Mouse (Mus musculus) midbrain, embryonic 10.5 days (tissue): ENCODE results near the gene BC034090. TPM values are rescaled to one million over a fixed set of nuclear protein-coding genes. Genes with fewer than 3 reads are reported as not detected.

ENCODE experiments used
- DNase-seq: peaks from one replicate; pipeline ENCODE4 v3.0.0-alpha.2; 2017; ENCODE audit warnings: low spot score
- H3K27ac ChIP-seq: fragments of 300-500 bp; sonication (generic); replicated peaks from 2 replicates; pipeline ENCODE4 v1.5.1; 2016; ENCODE audit warnings: mild to moderate bottlenecking
- H3K27me3 ChIP-seq: fragments of 300-500 bp; sonication (generic); 2 replicates; pipeline ENCODE4 v1.6.1; 2016; ENCODE audit warnings: low read depth, mild to moderate bottlenecking; ENCODE audit not compliant: poor library complexity, severe bottlenecking
- H3K36me3 ChIP-seq: fragments of 300-500 bp; sonication (generic); 2 replicates; pipeline ENCODE4 v1.6.1; 2016; ENCODE audit warnings: mild to moderate bottlenecking, moderate library complexity
- H3K4me1 ChIP-seq: fragments of 300-500 bp; sonication (generic); 2 replicates; pipeline ENCODE4 v1.6.1; 2016
- H3K4me3 ChIP-seq: fragments of 300-500 bp; sonication (generic); 2 replicates; pipeline ENCODE4 v1.5.1; 2016; ENCODE audit warnings: mild to moderate bottlenecking, moderate library complexity
- H3K9me3 ChIP-seq: fragments of 300-500 bp; sonication (generic); replicated peaks from 2 replicates; pipeline ENCODE4 v1.6.1; 2016; ENCODE audit warnings: mild to moderate bottlenecking
- WGBS: fragments of 180-500 bp; shearing (Covaris S2); methylation state at CpG from one replicate; pipeline ENCODE4 v1.1.7; 2016; 5-methylcytosine and 5-hydroxymethylcytosine counted together
- polyA plus RNA-seq: library from polyadenylated mRNA; unstranded; fragments of >200 nt; fragmentation: Nextera tagmentation; extraction: Ambion mirVana; gene quantifications from 2 replicates; pipeline ENCODE4 v1.2.1, GENCODE M21; 2016

Gene BC034090
- polyA plus RNA-seq, 1 experiment from 2014 or later = 5.2 TPM

- H3K27me3 ChIP-seq = peaks cover 41% of the 10 kb centered on the region
- no peaks in the 10 kb centered on the region for H3K9me3 ChIP-seq
- no peak overlapping the region for H3K4me3 ChIP-seq
- peaks cover 21% of the 10 kb centered on the region for H3K36me3 ChIP-seq
- DNase-seq = no peak
- no peak overlapping the region for H3K27ac ChIP-seq
- H3K4me1 ChIP-seq = peaks cover 78% of the 10 kb centered on the region
- 88% methylated on average over 6 of the region's 6 CpGs for WGBS
These were observed 4.1 kb downstream of the BC034090 start for GRCm38 (mm10) chr1:155239962-155240717.

DNA sequence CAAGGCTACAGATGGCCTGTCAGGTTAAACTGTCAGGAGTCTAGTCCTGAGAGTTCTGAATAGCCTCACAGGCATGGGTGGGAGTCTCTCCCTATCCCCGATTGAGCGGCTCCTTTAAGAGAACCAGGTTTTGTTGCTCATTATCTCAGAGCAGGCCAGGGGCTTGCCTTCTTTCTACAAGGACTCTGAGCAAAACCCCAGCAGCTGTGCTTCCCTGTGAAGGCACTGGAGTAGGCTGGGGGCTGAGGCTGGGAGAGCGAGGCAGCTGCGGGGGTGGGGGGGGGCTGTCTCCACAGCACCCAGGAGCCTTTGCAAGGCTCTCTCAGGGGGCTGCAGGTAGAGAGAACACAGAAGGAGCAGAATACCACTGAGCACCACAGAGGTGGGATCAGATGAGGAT lies 5.1 kb downstream of the BC034090 start:
- Histone ChIP-seq H3K9me3 (no peaks in the 10 kb centered on the region), H3K27me3 (peaks cover 31% of the 10 kb centered on the region), H3K36me3 (peaks cover 21% of the 10 kb centered on the region), H3K4me3 (no peak overlapping the region), H3K27ac (peak overlapping the region; percentile 14; the same call in 1 of the 2 replicates), H3K4me1 (peaks cover 78% of the 10 kb centered on the region)
- DNase-seq = no peak
- 60% methylated on average over 4 of the region's 4 CpGs for WGBS

DNA sequence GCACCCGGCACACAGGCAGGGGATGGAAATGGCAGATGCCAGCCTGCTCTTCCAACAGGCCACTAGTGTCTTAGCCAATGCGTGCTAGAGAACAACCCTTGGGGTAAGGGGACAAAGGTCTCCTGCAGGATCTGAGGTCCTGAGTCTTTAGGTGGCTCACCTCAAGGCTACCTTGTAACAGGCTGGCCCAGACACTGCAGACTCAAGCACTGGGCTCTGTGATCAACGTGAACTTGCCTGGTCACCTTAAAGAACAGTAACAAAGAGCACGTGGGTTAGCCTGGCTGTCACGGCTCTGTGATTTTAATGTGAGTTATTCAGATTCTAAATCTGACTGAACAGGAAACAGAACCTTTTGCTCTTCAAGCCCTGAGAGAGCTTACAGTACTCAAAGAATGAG lies 6.1 kb downstream of the BC034090 start:
- Histone ChIP-seq H3K4me3 (no peak overlapping the region), H3K9me3 (no peaks in the 10 kb centered on the region), H3K36me3 (peaks cover 21% of the 10 kb centered on the region), H3K4me1 (peaks cover 79% of the 10 kb centered on the region), H3K27me3 (peaks cover 22% of the 10 kb centered on the region), H3K27ac (peak overlapping the region; percentile 86; the same call in 1 of the 2 replicates)
- DNase-seq = no peak
- 91% methylated on average over 5 of the region's 5 CpGs for WGBS

GRCm38 (mm10) chr1:155237390-155237789 lies 6.9 kb downstream of the BC034090 start:
- 71% methylated on average over 11 of the region's 11 CpGs for WGBS
- H3K4me1 ChIP-seq = peaks cover 85% of the 10 kb centered on the region
- no peak for DNase-seq
- H3K36me3 ChIP-seq = peaks cover 21% of the 10 kb centered on the region
- peaks cover 16% of the 10 kb centered on the region; the same call in 1 of the 2 replicates for H3K27me3 ChIP-seq
- peak overlapping the region; percentile 86 for H3K27ac ChIP-seq
- no peaks in the 10 kb centered on the region for H3K9me3 ChIP-seq
- H3K4me3 ChIP-seq = no peak overlapping the region

GRCm38 (mm10) chr1:155236306-155237024 lies 7.8 kb downstream of the BC034090 start:
- Histone ChIP-seq H3K4me1 (peaks cover 91% of the 10 kb centered on the region), H3K4me3 (no peak overlapping the region), H3K9me3 (no peaks in the 10 kb centered on the region), H3K36me3 (peaks cover 16% of the 10 kb centered on the region), H3K27me3 (0 out of 2 replicates have a peak, but pooled peaks cover 7% of the 10 kb centered on the region), H3K27ac (peak overlapping the region; percentile 86)
- DNase-seq = no peak
- WGBS = 53% methylated on average over 13 of the region's 13 CpGs

- no peak for DNase-seq
- peak overlapping the region; percentile 86 for H3K27ac ChIP-seq
- WGBS = 31% methylated on average over 2 of the region's 2 CpGs
These were observed 8.6 kb downstream of the BC034090 start for GRCm38 (mm10) chr1:155235641-155236040.

DNA sequence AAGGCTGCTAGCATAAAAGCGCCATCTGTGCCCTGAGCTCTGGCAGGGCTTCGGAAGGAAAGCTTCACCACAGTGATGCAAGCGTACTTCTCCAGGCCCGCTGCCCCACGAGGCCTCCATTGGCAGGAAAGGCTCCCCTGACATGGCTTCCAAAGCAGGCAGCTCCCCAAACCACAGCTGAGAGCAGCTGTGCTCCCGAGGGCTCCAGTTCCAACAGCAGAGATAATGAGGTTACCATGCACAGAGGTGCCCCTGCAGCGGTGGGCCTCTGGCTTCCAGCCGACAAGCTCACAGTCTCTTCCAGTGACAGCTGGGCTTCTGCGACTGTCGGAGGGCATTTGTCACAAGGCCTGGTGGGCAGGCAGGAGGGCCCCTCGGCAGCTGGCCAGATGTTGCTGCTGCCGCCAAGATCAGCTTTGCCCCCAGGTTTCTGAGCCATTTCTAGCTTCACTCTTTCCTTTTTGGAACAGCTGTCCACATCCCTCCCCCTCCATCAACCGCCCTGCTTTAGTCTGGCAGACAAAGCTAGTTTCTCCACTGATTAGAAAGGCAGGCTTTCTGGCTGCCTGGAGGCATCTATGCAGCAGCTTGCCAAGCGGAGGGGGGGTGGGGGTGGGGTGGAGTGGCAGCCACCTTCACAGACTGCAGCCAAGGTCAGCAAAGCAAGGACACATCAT lies 10.2 kb downstream of the BC034090 start:
- H3K36me3 ChIP-seq = no peaks in the 10 kb centered on the region
- WGBS = 30% methylated on average over 14 of the region's 14 CpGs
- no peaks in the 10 kb centered on the region for H3K9me3 ChIP-seq
- H3K4me1 ChIP-seq = peaks cover 97% of the 10 kb centered on the region
- no peak overlapping the region for H3K4me3 ChIP-seq
- H3K27me3 ChIP-seq = 0 out of 2 replicates have a peak, but pooled peaks cover 7% of the 10 kb centered on the region
- peak; percentile 59 for DNase-seq
- H3K27ac ChIP-seq = peak overlapping the region; percentile 86

More at GRCm38 (mm10) chr1:155235641-155236040, 8.6 kb downstream of the BC034090 start:
- 0 out of 2 replicates have a peak, but pooled peaks cover 7% of the 10 kb centered on the region for H3K27me3 ChIP-seq
- peaks cover 7% of the 10 kb centered on the region for H3K36me3 ChIP-seq
- no peak overlapping the region for H3K4me3 ChIP-seq
- peaks cover 92% of the 10 kb centered on the region for H3K4me1 ChIP-seq
- H3K9me3 ChIP-seq = no peaks in the 10 kb centered on the region

- Histone ChIP-seq H3K27me3 (0 out of 2 replicates have a peak, but pooled peaks cover 7% of the 10 kb centered on the region), H3K9me3 (no peaks in the 10 kb centered on the region), H3K36me3 (no peaks in the 10 kb centered on the region), H3K27ac (peak overlapping the region; percentile 86), H3K4me1 (peaks cover 97% of the 10 kb centered on the region), H3K4me3 (no peak overlapping the region)
- no peak for DNase-seq
- WGBS = 86% methylated on average over 9 of the region's 9 CpGs
These were observed 10.9 kb downstream of the BC034090 start for GRCm38 (mm10) chr1:155233378-155233777.

DNA sequence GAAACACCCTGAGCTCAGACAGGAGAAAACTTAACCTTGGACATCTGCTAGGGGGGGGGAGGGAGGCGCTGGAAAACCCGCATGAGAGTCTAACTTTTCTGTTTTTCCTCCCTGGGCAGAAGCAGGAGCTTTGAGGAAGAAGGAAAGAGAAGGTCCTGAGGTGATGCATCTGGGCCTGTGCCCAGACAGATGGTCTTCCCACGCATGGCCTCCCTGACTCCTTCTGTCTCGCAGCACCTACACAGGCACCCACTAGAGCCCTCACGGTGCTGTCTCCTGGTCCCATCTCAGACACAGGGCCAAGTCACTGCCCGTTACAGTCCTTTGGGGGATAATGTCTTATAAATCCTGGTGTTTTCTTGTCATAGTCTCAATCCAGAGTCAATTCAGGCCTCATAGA lies 11.5 kb downstream of the BC034090 start:
- Histone ChIP-seq H3K27ac (peak overlapping the region; percentile 86), H3K4me3 (no peak overlapping the region), H3K9me3 (no peaks in the 10 kb centered on the region), H3K36me3 (no peaks in the 10 kb centered on the region), H3K27me3 (0 out of 2 replicates have a peak, but pooled peaks cover 4% of the 10 kb centered on the region), H3K4me1 (peaks cover 99% of the 10 kb centered on the region)
- 70% methylated on average over 6 of the region's 6 CpGs for WGBS
- DNase-seq = no peak

DNA sequence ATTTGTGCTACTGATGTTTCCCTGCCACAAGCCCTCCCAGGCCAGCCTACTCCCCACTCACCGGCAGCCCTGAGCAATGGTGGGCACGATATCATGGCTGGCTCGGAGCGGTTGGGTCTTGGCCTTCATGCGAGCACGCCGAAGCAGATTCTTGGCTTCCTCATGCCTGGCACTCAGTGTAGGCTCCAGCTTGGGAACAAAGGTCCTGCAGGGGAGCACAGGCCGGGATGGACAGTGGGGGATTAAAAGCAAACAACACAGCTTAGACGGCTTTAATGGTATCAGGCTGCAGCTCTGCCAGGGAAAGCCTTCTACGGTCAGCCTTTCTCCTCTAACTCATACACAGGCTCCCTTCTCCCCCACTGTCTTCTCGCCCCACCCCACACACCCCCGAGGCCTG lies 11.9 kb downstream of the BC034090 start:
- Histone ChIP-seq H3K27ac (peak overlapping the region; percentile 86), H3K36me3 (no peaks in the 10 kb centered on the region), H3K9me3 (no peaks in the 10 kb centered on the region), H3K27me3 (0 out of 2 replicates have a peak, but pooled peaks cover under 1% of the 10 kb centered on the region), H3K4me1 (peaks cover 99% of the 10 kb centered on the region), H3K4me3 (no peak overlapping the region)
- no peak for DNase-seq
- WGBS = 44% methylated on average over 12 of the region's 12 CpGs

- Histone ChIP-seq H3K4me1 (peaks cover 84% of the 10 kb centered on the region), H3K27me3 (no peaks in the 10 kb centered on the region), H3K4me3 (peak overlapping the region; percentile 18; the same call in 1 of the 2 replicates), H3K36me3 (peaks cover 17% of the 10 kb centered on the region), H3K27ac (peak overlapping the region; percentile 83), H3K9me3 (no peaks in the 10 kb centered on the region)
- peak; percentile 66 for DNase-seq
- WGBS = 25% methylated on average over 14 of the region's 14 CpGs
These were observed 14.5 kb downstream of the BC034090 start for GRCm38 (mm10) chr1:155229464-155230411.
